Mouse (Mus musculus): ENCODE measurements around the gene Ctnnal1. TPM values are rescaled to one million over a fixed set of nuclear protein-coding genes. Genes with fewer than 3 reads are reported as not detected.

The Ctnnal1 gene
- polyA plus RNA-seq (2014; fragmentation: Nextera tagmentation; extraction: Ambion mirVana): 27.2 and 27.8 TPM in 2 replicates

DNA sequence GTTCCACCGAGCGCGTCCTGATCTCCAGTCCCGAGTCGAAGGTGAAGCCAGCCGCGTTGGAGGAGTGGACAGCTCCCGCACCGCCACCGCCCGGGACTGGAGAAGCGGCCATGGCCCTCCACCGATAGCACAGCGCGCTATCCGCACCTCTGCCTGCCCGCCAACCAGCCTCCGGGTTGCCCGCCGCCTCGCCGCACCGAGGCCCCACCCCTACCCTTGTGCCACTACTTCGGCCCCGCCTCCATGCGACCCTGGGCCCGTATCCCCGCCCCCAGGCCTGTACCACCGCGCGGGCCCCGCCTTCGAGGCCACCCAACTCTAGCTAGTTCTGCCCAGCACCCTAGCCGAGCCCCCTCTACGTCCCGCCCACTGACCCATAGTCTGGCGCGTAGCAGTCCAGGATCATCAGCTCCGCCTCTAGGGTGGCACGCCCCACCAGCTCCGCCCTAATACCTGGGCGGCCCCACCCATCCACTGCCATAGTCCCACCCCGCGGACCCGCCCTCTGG lies at the start of gene Ctnnal1:
Gene Ctnnal1 (minus strand): TSS at position 186 of the 509 bp plus-strand sequence.
- H3K9ac ChIP-seq (ENCODE audit: low read length): peak within 1 kb of the TSS; percentile 85
- peak within 1 kb of the TSS; percentile 83 to 91 for H3K4me3 ChIP-seq (ENCODE audit: control insufficient read depth in 1 of 2, insufficient read depth in 1 of 2, low read depth in 1 of 2, low read length in 2 of 2)
- H3K4me1 ChIP-seq (ENCODE audit: control insufficient read depth in 2 of 2, insufficient read depth in 2 of 2, low read length in 2 of 2): peaks cover 7 to 26% of the 10 kb centered on the region in 2 experiments
- peak within 1 kb of the TSS; percentile 89 for H3K4me2 ChIP-seq (ENCODE audit: low read length)
- H3K36me3 ChIP-seq (ENCODE audit: control insufficient read depth, insufficient read depth, low read length): no peaks in the 10 kb centered on the region
- no peaks in the 10 kb centered on the region for H3K9me3 ChIP-seq (ENCODE audit: control insufficient read depth, low read length)
- peak within 1 kb of the TSS; percentile 87 to 92 for H3K27ac ChIP-seq (replicated peaks in 1 of 2; ENCODE audit: control insufficient read depth in 1 of 2, insufficient read depth in 1 of 2, low read depth in 2 of 2, low read length in 2 of 2)
- no peaks in the 10 kb centered on the region for H3K27me3 ChIP-seq (ENCODE audit: control insufficient read depth, insufficient read depth, low read length)
- WGBS: under 1% methylated on average over 42 of the region's 45 CpGs
- ATAC-seq (ENCODE audit: insufficient number of reproducible peaks, insufficient read depth, low FRiP score, low read depth): peak; percentile 95

DNA sequence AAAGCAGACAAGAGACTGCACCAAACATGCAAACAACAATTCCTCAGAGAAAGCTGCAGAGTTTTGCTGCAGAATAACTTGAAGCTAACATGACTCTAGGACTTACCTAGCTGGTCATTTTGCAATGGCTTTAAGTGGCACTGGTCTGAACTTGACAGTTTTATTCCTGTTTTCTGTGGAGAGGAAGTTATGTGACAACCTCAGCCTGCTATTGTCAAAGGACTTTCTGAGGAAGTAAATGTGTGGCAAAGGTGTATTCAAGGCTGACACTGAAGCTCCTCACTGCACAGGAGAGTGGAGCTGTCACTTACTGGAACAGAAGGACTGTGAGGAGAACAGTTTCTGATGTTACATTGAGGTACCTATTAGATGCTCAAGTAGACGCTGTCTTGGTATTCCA lies 49.8 kb upstream of the Ctnnal1 start:
- peaks cover 87% of the 10 kb centered on the region for H3K36me3 ChIP-seq (ENCODE audit: control insufficient read depth, insufficient read depth, low read length)
- WGBS: 84% methylated on average over 1 of the region's 1 CpGs
- no peak overlapping the region for H3K9ac ChIP-seq (ENCODE audit: low read length)

DNA sequence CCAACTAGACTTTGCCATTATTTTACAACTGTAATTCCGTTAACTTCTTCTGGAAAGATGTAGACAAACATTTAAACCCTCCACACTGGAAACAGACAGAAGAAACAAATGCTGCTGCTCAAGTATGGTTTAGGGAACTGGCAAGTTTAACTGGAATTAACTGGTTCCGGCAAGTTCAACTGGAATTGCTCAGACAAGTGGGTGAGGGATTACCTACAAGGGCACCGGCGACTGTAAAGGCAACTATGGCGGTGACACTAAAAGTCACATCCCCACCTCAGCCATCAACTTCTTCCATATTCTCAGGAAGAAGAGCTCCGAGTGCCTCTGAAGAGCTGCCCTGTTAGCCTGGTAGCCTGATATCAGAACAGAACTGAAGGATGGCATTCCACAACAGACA lies 49.4 kb upstream of the Ctnnal1 start:
- no peak for ATAC-seq (ENCODE audit: insufficient number of reproducible peaks, insufficient read depth, low FRiP score, low read depth)
- Histone ChIP-seq H3K27me3 (ENCODE audit: control insufficient read depth, insufficient read depth, low read length) (no peaks in the 10 kb centered on the region), H3K36me3 (ENCODE audit: control insufficient read depth, insufficient read depth, low read length) (peaks cover 91% of the 10 kb centered on the region), H3K4me3 (ENCODE audit: control insufficient read depth in 1 of 2, insufficient read depth in 1 of 2, low read depth in 1 of 2, low read length in 2 of 2) (no peak overlapping the region), H3K4me1 (ENCODE audit: control insufficient read depth in 2 of 2, insufficient read depth in 2 of 2, low read length in 2 of 2) (no peaks in the 10 kb centered on the region; a peak in 2 of 4 replicates), H3K9ac (ENCODE audit: low read length) (no peak overlapping the region), H3K9me3 (ENCODE audit: control insufficient read depth, low read length) (no peaks in the 10 kb centered on the region), H3K27ac (replicated peaks in 1 of 2; ENCODE audit: control insufficient read depth in 1 of 2, insufficient read depth in 1 of 2, low read depth in 2 of 2, low read length in 2 of 2) (no peak overlapping the region), H3K4me2 (ENCODE audit: low read length) (no peak overlapping the region)
- 89% methylated on average over 6 of the region's 6 CpGs for WGBS

More for the DNA sequence above, 49.8 kb upstream of the Ctnnal1 start:
- no peak overlapping the region for H3K4me2 ChIP-seq (ENCODE audit: low read length)
- H3K27me3 ChIP-seq (ENCODE audit: control insufficient read depth, insufficient read depth, low read length): no peaks in the 10 kb centered on the region
- H3K4me1 ChIP-seq (ENCODE audit: control insufficient read depth in 2 of 2, insufficient read depth in 2 of 2, low read length in 2 of 2): no peaks in the 10 kb centered on the region; a peak in 2 of 4 replicates
- H3K9me3 ChIP-seq (ENCODE audit: control insufficient read depth, low read length): no peaks in the 10 kb centered on the region
- no peak for ATAC-seq (ENCODE audit: insufficient number of reproducible peaks, insufficient read depth, low FRiP score, low read depth)
- no peak overlapping the region for H3K27ac ChIP-seq (replicated peaks in 1 of 2; ENCODE audit: control insufficient read depth in 1 of 2, insufficient read depth in 1 of 2, low read depth in 2 of 2, low read length in 2 of 2)
- no peak overlapping the region for H3K4me3 ChIP-seq (ENCODE audit: control insufficient read depth in 1 of 2, insufficient read depth in 1 of 2, low read depth in 1 of 2, low read length in 2 of 2)

DNA sequence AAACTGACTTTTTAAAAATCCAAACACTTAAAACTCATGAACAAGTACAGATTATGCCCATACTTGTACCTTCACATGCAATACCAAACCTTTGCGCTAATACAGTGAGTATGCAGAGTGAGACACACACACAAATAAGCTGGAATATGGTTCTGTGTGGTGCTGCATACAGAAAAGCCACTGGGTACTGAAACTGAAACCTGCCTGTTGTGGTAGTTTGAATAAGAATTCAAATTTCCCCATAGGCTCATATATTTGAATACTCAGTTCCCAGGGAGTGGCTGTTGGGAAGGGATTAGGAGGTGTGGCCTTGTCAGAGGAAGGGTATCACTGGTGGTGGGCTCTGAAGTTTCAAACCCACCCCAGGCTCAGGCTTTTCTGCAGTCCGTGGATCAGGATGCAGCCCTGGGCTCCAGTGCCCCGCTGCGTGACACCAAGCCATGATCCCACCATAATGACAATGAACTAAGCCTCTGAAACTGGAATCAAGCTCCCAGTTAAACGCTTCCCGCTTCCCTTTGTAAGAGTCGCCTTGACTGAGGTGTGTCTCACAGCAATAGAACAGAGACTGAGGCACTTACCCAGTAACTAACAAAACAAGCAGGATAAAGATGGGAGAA lies 47.5 kb upstream of the Ctnnal1 start:
- no peak for ATAC-seq (ENCODE audit: insufficient number of reproducible peaks, insufficient read depth, low FRiP score, low read depth)
- 90% methylated on average over 7 of the region's 7 CpGs for WGBS
- H3K27ac ChIP-seq (replicated peaks in 1 of 2; ENCODE audit: control insufficient read depth in 1 of 2, insufficient read depth in 1 of 2, low read depth in 2 of 2, low read length in 2 of 2): no peak overlapping the region
- H3K4me1 ChIP-seq (ENCODE audit: control insufficient read depth in 2 of 2, insufficient read depth in 2 of 2, low read length in 2 of 2): no peaks in the 10 kb centered on the region; a peak in 2 of 4 replicates
- peaks cover 96% of the 10 kb centered on the region for H3K36me3 ChIP-seq (ENCODE audit: control insufficient read depth, insufficient read depth, low read length)
- no peak overlapping the region for H3K4me3 ChIP-seq (ENCODE audit: control insufficient read depth in 1 of 2, insufficient read depth in 1 of 2, low read depth in 1 of 2, low read length in 2 of 2)
- H3K9ac ChIP-seq (ENCODE audit: low read length): no peak overlapping the region
- H3K9me3 ChIP-seq (ENCODE audit: control insufficient read depth, low read length): no peaks in the 10 kb centered on the region
- no peak overlapping the region for H3K4me2 ChIP-seq (ENCODE audit: low read length)
- no peaks in the 10 kb centered on the region for H3K27me3 ChIP-seq (ENCODE audit: control insufficient read depth, insufficient read depth, low read length)

DNA sequence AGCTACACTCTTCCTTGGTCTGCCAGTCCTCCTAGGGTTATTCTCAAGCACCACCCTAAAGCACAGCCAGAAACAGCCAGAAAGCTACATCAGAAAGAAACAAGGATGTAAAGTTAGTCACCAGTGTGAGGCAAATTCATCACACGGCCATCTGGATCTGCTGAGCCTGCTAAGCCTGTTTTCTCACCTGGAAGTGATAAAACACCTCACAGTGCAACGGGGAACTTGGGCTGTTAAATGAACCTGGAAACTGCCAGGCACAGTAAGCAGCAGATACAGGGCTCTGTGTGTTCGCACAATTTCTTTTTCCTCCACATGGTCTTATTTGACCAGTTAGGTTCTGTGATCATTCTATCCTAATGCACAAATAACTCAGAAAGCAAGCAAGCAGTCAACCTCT lies 44.6 kb upstream of the Ctnnal1 start:
- Histone ChIP-seq H3K4me3 (ENCODE audit: control insufficient read depth in 1 of 2, insufficient read depth in 1 of 2, low read depth in 1 of 2, low read length in 2 of 2) (no peak overlapping the region), H3K4me2 (ENCODE audit: low read length) (no peak overlapping the region), H3K27me3 (ENCODE audit: control insufficient read depth, insufficient read depth, low read length) (no peaks in the 10 kb centered on the region), H3K9ac (ENCODE audit: low read length) (no peak overlapping the region), H3K4me1 (ENCODE audit: control insufficient read depth in 2 of 2, insufficient read depth in 2 of 2, low read length in 2 of 2) (no peaks in the 10 kb centered on the region; a peak in 2 of 4 replicates), H3K36me3 (ENCODE audit: control insufficient read depth, insufficient read depth, low read length) (peaks cover 96% of the 10 kb centered on the region), H3K9me3 (ENCODE audit: control insufficient read depth, low read length) (no peaks in the 10 kb centered on the region), H3K27ac (replicated peaks in 1 of 2; ENCODE audit: control insufficient read depth in 1 of 2, insufficient read depth in 1 of 2, low read depth in 2 of 2, low read length in 2 of 2) (no peak overlapping the region)
- 72% methylated on average over 3 of the region's 3 CpGs for WGBS
- no peak for ATAC-seq (ENCODE audit: insufficient number of reproducible peaks, insufficient read depth, low FRiP score, low read depth)

DNA sequence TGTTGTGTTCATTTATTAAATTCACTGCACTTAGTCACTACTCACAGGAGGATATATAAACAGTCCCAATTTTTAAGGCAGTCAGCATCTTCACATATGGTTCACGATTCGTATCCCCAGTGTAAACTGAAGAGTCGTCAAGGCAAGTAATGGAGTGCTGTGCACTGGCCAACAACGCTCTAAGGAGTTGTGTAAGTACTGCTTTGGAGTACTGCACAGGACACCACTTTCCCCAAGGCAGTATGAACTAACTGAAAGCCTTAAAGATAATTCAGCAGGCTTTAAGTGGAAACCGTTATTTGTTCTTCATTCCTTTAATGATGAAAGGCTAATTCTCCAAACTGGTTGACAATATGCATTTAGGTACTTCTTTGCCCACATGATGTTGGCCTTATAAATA lies 42.7 kb upstream of the Ctnnal1 start:
- no peak for ATAC-seq (ENCODE audit: insufficient number of reproducible peaks, insufficient read depth, low FRiP score, low read depth)
- Histone ChIP-seq H3K4me3 (ENCODE audit: control insufficient read depth in 1 of 2, insufficient read depth in 1 of 2, low read depth in 1 of 2, low read length in 2 of 2) (no peak overlapping the region), H3K4me1 (ENCODE audit: control insufficient read depth in 2 of 2, insufficient read depth in 2 of 2, low read length in 2 of 2) (no peaks in the 10 kb centered on the region; a peak in 1 of 4 replicates), H3K4me2 (ENCODE audit: low read length) (no peak overlapping the region), H3K27me3 (ENCODE audit: control insufficient read depth, insufficient read depth, low read length) (no peaks in the 10 kb centered on the region), H3K9ac (ENCODE audit: low read length) (no peak overlapping the region), H3K9me3 (ENCODE audit: control insufficient read depth, low read length) (no peaks in the 10 kb centered on the region), H3K27ac (replicated peaks in 1 of 2; ENCODE audit: control insufficient read depth in 1 of 2, insufficient read depth in 1 of 2, low read depth in 2 of 2, low read length in 2 of 2) (no peak overlapping the region), H3K36me3 (ENCODE audit: control insufficient read depth, insufficient read depth, low read length) (peaks cover 96% of the 10 kb centered on the region)
- WGBS: 95% methylated on average over 5 of the region's 5 CpGs

DNA sequence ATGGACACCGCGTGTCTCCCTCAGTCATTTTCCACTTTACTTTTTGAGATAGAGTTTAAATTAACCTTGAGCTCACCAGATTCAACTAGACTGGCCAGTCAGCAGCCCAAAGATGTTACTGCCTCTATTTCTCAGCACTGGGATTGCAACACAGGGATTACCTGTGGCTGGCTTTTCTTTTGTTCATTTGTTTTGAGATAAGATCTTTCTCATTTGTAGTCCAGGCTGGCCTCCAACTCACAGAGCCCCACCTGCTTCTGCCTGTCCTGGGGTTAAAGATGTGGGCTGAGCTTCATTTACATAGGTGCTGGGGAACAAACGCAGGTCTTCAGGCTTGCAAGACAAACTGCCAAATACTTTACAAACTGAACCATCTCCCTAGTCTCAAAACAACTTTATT lies 41.9 kb upstream of the Ctnnal1 start:
- Histone ChIP-seq H3K9me3 (ENCODE audit: control insufficient read depth, low read length) (peaks cover under 1% of the 10 kb centered on the region), H3K4me3 (ENCODE audit: control insufficient read depth in 1 of 2, insufficient read depth in 1 of 2, low read depth in 1 of 2, low read length in 2 of 2) (no peak overlapping the region), H3K4me2 (ENCODE audit: low read length) (no peak overlapping the region), H3K36me3 (ENCODE audit: control insufficient read depth, insufficient read depth, low read length) (peaks cover 99% of the 10 kb centered on the region), H3K4me1 (ENCODE audit: control insufficient read depth in 2 of 2, insufficient read depth in 2 of 2, low read length in 2 of 2) (no peaks in the 10 kb centered on the region; a peak in 1 of 4 replicates), H3K9ac (ENCODE audit: low read length) (no peak overlapping the region), H3K27me3 (ENCODE audit: control insufficient read depth, insufficient read depth, low read length) (no peaks in the 10 kb centered on the region), H3K27ac (replicated peaks in 1 of 2; ENCODE audit: control insufficient read depth in 1 of 2, insufficient read depth in 1 of 2, low read depth in 2 of 2, low read length in 2 of 2) (no peak overlapping the region)
- WGBS: 93% methylated on average over 3 of the region's 3 CpGs
- ATAC-seq (ENCODE audit: insufficient number of reproducible peaks, insufficient read depth, low FRiP score, low read depth): no peak

DNA sequence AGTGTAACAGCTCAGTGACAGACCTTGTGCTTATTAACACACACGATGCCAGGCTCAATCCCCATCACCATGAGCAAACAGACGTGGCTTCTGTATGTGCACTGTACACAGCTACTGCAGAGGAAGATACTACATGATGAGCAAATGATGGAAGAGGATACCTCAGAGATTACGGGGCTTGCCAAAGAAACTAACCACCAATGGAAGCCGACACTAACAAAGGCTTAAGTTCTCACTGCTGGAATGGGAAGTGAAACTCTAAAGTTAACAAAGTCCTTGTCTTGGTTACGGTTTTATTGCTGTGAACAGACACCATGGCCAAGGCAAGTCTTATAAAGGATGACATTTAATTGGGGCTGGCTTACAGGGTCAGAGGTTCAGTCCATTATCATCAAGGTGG lies 40.5 kb upstream of the Ctnnal1 start:
- Histone ChIP-seq H3K9me3 (ENCODE audit: control insufficient read depth, low read length) (peaks cover 5% of the 10 kb centered on the region), H3K27ac (replicated peaks in 1 of 2; ENCODE audit: control insufficient read depth in 1 of 2, insufficient read depth in 1 of 2, low read depth in 2 of 2, low read length in 2 of 2) (no peak overlapping the region), H3K36me3 (ENCODE audit: control insufficient read depth, insufficient read depth, low read length) (peaks cover 95% of the 10 kb centered on the region), H3K4me2 (ENCODE audit: low read length) (no peak overlapping the region), H3K27me3 (ENCODE audit: control insufficient read depth, insufficient read depth, low read length) (no peaks in the 10 kb centered on the region), H3K4me1 (ENCODE audit: control insufficient read depth in 2 of 2, insufficient read depth in 2 of 2, low read length in 2 of 2) (no peaks in the 10 kb centered on the region), H3K9ac (ENCODE audit: low read length) (no peak overlapping the region), H3K4me3 (ENCODE audit: control insufficient read depth in 1 of 2, insufficient read depth in 1 of 2, low read depth in 1 of 2, low read length in 2 of 2) (no peak overlapping the region)
- WGBS: 96% methylated on average over 5 of the region's 5 CpGs
- ATAC-seq (ENCODE audit: insufficient number of reproducible peaks, insufficient read depth, low FRiP score, low read depth): no peak

Data from heart, embryonic 14.5 days (tissue).